Mouse (Mus musculus) inflammation-experienced regulatory T-cells, adult 6 months (primary cell): ENCODE results near the gene Adig. TPM values are rescaled to one million over a fixed set of nuclear protein-coding genes. Genes with fewer than 3 reads are reported as not detected.

ENCODE experiments used
- ATAC-seq: one replicate; pipeline ENCODE4 v1.8.0; 2017
- polyA plus RNA-seq, 3 experiments: library from polyadenylated mRNA; unstranded; fragments of 100-300 nt; shearing (Covaris generic); gene quantifications; one replicate each; pipeline ENCODE4 v1.2.1; 2017

Adig gene
- polyA plus RNA-seq = not detected

DNA sequence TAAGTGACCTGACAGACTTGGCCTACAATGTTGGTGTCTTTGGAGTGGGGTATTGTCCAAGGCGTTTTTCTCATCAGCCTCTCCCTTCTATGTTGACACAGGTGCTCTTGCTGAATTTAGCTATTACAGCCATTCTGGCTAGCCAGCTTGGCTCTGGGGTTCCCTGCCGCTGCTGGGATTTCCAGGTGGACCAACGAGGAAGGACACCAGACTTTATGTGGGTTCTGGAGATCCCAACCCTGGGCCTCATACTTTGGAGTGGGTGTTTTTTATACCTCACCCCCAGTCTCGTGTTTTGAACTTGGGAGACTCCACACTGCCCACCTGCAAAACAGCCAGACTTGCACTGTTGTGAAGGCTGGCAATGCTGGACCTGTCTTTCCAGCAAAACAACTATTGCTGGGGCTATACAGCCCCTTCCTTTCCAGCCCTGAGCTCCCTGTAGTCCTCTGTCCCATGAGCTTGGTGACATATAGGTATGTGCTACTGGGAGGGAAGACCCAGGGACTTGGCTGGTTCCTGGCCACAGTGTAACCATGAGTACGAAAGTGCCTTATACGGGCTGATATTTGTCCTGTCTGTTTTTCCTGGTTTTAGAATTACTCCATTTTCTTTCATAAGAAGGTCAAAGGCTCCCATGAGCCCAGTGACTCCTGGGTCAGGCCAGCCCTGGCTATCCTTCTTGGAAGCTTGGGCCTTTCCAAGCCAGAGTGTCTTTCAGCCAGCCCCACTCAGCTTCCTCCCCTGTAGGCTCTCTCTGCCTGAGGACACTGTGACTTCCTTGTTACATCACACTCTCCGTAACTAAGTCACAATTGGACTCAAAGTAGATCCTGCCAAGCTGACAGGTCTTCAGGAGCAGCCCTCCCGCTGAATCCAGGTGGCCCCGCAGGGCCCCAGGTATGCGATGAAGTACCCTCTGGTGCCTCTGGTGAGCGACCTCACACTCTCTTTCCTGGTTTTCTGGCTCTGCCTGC, at the start of gene Adig:
Gene Adig (plus strand): TSS at position 777 of the 977 bp plus-strand sequence.
- no peak for ATAC-seq

DNA sequence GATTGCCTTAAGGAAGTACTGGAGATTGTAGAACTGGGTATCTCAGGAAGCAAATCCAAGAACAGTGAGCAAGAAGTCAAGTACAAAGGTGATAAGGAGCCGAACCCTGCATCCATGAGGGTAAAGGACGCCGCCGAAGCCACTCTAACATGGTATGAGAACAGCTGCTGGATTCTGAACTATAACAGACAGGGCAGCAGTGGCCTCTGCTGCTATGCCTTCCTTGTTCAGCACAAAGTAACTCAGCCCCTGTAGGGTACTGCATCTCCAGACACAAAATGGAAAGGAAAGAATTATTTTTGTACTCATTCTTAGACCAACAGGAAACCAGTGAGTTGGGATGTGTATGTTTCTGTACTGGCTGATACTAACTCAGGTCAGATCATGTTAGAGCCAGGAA, 46.0 kb upstream of the Adig start:
- ATAC-seq = no peak

GRCm38 (mm10) chr2:158457610-158458009, 44.8 kb upstream of the Adig start:
- ATAC-seq = no peak

DNA sequence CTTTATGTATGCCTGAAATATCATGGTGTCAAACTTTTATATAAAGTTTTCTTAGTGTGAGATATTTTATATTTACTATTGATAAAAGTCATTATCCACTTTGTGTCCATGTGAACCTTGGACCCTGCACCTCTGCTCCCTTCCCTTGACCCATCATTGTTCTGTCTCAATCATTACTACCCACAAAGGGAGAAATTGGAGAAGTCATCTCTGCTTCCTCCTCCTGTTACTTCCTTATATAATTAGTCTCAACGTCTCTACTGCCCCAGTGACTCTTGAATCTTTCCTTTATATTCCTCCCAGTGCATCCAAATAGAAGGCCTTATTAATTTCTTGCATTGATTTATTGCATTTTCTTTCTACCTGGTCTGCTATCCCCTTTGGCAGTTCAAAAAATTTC, 40.0 kb upstream of the Adig start:
- no peak for ATAC-seq

DNA sequence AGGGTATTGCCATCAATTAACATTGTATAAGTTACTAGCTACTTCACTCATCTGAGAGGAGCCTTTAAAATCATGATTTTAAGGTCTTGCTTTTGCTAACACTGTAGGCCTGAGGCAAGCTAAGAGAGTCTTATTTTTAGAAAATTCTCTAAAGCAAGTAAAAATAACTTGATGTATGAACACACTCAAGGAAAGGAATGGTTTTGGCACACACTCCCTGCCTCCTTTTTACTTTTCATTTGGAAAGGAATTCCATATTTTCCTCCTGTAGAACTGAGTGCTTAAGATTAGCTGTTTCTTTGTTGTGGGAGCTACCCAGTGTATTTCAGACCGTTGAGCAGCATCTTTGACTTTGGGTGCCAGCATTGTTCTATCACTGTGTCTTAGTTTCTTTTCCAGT, 28.3 kb upstream of the Adig start:
- no peak for ATAC-seq

- no peak for ATAC-seq
Measured at GRCm38 (mm10) chr2:158477640-158478039, 24.8 kb upstream of the Adig start.

GRCm38 (mm10) chr2:158498457-158498856, 4.0 kb upstream of the Adig start:
- no peak for ATAC-seq

DNA sequence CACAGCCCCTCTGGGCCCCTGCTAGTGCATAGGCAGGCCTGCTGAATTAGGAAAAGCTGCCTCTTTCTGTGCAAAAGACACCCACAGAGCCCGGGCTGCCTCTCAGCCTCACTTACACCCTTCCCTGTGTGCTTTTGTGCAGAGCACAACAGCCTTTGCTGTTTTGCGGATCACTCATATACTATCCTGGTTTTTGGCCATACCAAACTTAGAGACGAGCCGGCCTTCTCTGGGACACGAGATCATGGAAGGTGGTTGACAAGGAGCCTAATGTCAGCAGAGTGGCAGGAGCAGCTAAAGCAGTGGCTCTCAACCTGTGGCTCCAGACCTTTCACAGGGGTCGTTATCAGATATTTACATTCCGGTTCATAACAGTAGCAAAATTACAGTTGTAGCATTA, 814 bp downstream of the Adig start:
- ATAC-seq = no peak

- no peak for ATAC-seq
Measured at GRCm38 (mm10) chr2:158503671-158504070, 1.3 kb downstream of the Adig start.

- ATAC-seq = no peak
Measured at GRCm38 (mm10) chr2:158506475-158506874, 4.1 kb downstream of the Adig start.

- ATAC-seq = no peak
Measured at GRCm38 (mm10) chr2:158507046-158507445, 4.6 kb downstream of the Adig start.

- no peak for ATAC-seq
Measured at GRCm38 (mm10) chr2:158510665-158511064, 8.3 kb downstream of the Adig start.

DNA sequence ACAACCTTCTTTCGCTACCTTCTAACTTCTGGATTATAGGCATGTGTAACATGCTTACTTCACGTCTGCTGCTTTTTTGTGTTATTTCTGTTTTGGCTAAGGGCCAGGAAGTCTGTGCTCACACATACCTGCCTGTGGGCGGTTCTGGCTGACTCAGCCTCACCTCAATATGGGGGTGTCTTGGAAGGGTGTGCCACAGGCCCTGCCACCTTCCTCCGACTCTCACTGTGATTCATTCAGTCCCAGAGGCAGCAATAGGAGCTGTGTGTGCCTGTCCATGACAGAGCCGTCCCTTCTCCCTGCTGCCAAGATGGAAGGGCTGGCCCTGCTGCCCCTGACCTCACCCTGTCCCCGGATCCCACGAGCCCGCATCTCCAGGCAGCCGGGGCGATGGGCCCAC, 10.1 kb downstream of the Adig start, which contains the start of gene Arhgap40:
Gene Arhgap40 (plus strand): TSS at position 269 of the 400 bp plus-strand sequence.
- ATAC-seq = no peak

- no peak for ATAC-seq
Measured at GRCm38 (mm10) chr2:158513821-158514336, 11.5 kb downstream of the Adig start.

- no peak for ATAC-seq
Measured at GRCm38 (mm10) chr2:158518583-158518982, 16.2 kb downstream of the Adig start.

DNA sequence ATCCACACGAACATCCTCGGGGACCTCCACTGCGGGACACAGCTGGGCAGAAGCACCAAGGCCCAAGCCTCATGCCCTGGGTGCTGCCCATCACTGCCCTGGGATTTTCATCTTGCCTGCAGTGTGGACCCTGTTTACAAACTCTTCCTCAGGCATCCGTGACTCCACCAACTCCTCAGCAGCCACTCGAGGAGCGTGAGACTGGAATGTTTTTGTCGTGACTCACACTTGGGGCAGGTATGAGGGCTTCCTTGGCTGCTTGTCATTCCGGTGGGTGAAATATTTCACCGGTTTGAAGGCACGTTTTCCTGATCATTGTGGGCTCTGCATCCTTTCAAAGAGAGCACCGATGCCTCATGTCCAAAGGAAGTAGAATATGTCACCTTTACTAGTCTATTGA, 16.7 kb downstream of the Adig start:
- ATAC-seq = no peak

DNA sequence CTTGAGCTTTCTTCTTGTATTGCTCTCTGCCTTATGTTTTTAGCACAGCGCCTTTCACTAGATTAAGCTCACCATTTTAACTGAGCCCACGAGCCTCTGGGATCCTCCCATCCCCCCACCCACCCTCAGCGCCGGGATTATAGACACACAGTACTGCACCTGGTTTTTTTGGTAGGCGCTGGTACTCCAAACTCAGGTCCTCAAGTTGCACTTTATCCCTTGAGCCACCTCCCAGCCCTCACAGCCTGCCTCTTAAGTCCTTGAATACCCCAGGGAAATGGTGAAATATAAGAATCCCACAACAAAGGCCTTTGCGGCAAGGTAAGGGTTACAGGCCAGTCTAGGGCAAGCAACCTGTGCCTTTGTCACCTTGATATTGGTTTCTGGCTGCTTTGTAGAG, 17.4 kb downstream of the Adig start:
- no peak for ATAC-seq

- ATAC-seq = no peak
Measured at GRCm38 (mm10) chr2:158523060-158523459, 20.6 kb downstream of the Adig start.

GRCm38 (mm10) chr2:158524129-158524860, 21.9 kb downstream of the Adig start:
- ATAC-seq = no peak

DNA sequence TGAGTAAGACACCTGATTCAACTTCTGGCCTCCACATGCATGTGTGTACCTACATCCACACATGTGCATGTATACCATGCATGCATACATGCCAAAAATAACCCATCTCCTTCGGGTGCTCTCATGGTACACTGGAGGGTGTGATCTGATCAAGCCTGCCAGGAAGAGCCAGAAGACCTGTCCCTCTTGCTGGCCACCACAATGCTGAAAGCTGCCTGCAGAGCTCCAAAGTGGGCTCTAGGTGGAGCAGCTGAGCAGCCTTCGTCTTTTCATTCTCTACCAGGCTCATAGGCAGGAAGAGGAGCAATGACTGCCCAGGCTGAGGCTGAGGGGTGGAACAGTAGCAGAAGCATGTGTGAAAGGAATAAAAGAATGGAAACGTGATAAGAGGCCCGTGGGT, 31.7 kb downstream of the Adig start:
- peak; percentile 63 for ATAC-seq

DNA sequence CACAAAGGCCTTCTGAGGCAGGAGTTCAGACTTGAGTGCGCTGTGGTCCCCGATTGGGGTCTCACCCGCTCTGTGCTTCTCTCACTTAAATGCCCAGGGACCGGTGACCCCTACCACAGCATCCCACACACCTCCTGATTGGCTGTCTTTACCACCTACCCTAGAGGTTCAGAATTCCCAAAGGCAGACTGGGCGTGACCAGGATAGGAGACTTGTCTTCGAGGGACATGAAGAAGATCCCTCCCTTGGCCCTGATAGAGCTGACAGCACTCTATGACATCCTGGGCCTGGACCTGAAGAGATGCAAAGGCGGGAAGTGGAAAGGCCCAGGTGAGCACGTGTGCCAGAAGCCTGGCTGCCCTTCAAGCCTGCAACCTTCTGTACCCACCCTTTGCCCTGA, 32.1 kb downstream of the Adig start:
- no peak for ATAC-seq

DNA sequence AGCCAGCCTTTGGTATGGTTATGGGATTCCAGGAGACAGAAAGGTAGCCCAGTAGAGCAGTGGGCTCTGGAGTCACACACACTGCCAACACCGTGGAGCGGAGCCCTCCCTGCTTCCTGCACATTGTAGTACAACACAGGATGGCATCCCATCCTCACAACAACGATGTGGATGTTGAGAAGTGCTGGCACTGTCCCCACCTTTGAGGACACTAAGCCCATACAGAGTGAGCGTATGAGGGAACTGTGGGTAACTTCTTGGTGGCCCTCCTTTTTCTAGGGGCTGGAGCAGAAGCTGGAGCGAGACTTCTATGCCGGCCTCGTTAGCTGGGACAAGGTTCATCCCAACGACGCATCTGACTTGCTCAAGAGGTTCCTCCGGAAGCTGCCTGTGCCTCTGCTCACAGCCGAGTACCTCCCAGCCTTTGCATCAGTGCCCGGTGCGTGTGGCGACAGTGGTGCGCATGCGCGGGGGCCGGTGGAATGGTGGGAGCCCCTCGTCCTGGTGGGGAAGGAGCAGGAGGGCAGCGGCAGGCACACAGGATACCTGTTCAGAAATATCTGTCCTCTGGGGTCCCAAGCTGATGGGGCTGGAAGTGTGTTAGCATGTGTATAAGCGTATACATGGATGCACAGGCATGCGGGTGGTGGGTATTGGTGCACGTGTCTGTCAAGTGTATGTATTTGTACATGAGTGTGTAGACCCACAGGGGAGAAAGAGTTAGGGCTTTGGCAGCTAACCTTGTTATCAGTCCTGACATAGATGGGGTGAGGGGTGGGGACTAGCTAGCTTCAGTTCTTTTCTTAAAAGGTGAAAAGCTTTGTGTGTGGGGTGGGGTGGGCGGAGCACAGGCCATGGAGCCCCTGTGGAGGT, 37.3 kb downstream of the Adig start:
- ATAC-seq = no peak
